In genomic region chr4:106613560-106613959, GRCm38 (mm10) we compare ENCODE assay signal across 11 mouse cellular contexts. TPM values are rescaled to one million over a fixed set of nuclear protein-coding genes. Genes with fewer than 3 reads are reported as not detected.
DNase-seq lines count a peak whose midpoint lies in the region; ATAC-seq lines count a peak whose summit lies in the region.
"Had no signal": no experiment of that assay in that cellular context is flagged by ENCODE, and none has a peak within 500 bp of the region (broad histone marks: within the 10 kb centered on the region; RNA-seq: fewer than 3 reads in every experiment).

No protein-coding gene starts in this region.

- ATAC-seq in liver, embryonic 13.5 days (ENCODE audit: low read depth): peak; percentile 77
- ATAC-seq in kidney, embryonic 14.5 days (ENCODE audit: low FRiP score, low TSS enrichment): no peak
- ATAC-seq: inflammation-experienced regulatory T-cells, adult 6 months had no signal

- H3K4me2 ChIP-seq in liver, embryonic 13.5 days: peak overlapping the region; percentile 62
- H3K4me2 ChIP-seq in kidney, embryonic 14.5 days (replicated peaks; ENCODE audit: low read depth, low read length): no peak overlapping the region

- no peaks in the 10 kb centered on the region for H3K9me3 ChIP-seq in liver, embryonic 13.5 days (replicated peaks)
- H3K9me3 ChIP-seq in kidney, embryonic 14.5 days (ENCODE audit: control insufficient read depth, low read length): no peaks in the 10 kb centered on the region

- WGBS in liver, embryonic 13.5 days (ENCODE audit: insufficient replicate concordance): 30% methylated on average over 3 of the region's 3 CpGs
- 80% methylated on average over 3 of the region's 3 CpGs for WGBS in kidney, embryonic 14.5 days

- H3K27me3 ChIP-seq in liver, embryonic 13.5 days: peaks cover 37% of the 10 kb centered on the region
- no peaks in the 10 kb centered on the region for H3K27me3 ChIP-seq in kidney, embryonic 14.5 days (ENCODE audit: control insufficient read depth, insufficient read depth, low read length)

- peak overlapping the region; percentile 59 for H3K9ac ChIP-seq in liver, embryonic 13.5 days
- H3K9ac ChIP-seq in kidney, embryonic 14.5 days (ENCODE audit: low read depth, low read length): no peak overlapping the region

- peak; percentile 48 for DNase-seq in right cerebral cortex, adult 18-20 months
- DNase-seq in right cerebral cortex, postnatal 10 days (ENCODE audit: low spot score in 2 of 2): no peak
- DNase-seq in adrenal gland, adult 2 months: peak; percentile 85
- peak; percentile 80 for DNase-seq in liver, embryonic 13.5 days
- peak; percentile 61 for DNase-seq in yolk sac, embryonic 10.5 days (ENCODE audit: low spot score)
- no peak for DNase-seq in urinary bladder, postnatal 4 days (ENCODE audit: low spot score in 2 of 2)

- peak overlapping the region; percentile 87 for H3K27ac ChIP-seq in liver, embryonic 13.5 days
- H3K27ac ChIP-seq in kidney, embryonic 14.5 days (ENCODE audit: low read depth, low read length): no peak overlapping the region

- no peaks in the 10 kb centered on the region for H3K36me3 ChIP-seq in liver, embryonic 13.5 days
- no peaks in the 10 kb centered on the region for H3K36me3 ChIP-seq in kidney, embryonic 14.5 days (ENCODE audit: control insufficient read depth, insufficient read depth, low read length)

- H3K4me1 ChIP-seq in liver, embryonic 13.5 days (replicated peaks): peaks cover 44% of the 10 kb centered on the region
- peaks cover 6% of the 10 kb centered on the region; the same call in 1 of the 2 replicates for H3K4me1 ChIP-seq in kidney, embryonic 14.5 days (ENCODE audit: control insufficient read depth, insufficient read depth, low read length)

- H3K4me3 ChIP-seq in liver, embryonic 13.5 days (replicated peaks): peak overlapping the region; percentile 18
- H3K4me3 ChIP-seq in kidney, embryonic 14.5 days (ENCODE audit: low read length): no peak overlapping the region

RNA-seq across cellular contexts. Expression of gene Lexm, which starts 3.5 kb away (rescaled TPM):
- total RNA-seq in adrenal gland, adult 2 months (2021): not detected
- polyA plus RNA-seq in adrenal gland, adult 2 months (2012; rRNA removed): not detected in 2 replicates
- 0.24 and 0.30 TPM in 2 replicates for polyA plus RNA-seq in liver, embryonic 13.5 days (2015; fragmentation: Nextera tagmentation; extraction: Ambion mirVana)
- polyA plus RNA-seq in kidney, embryonic 14.5 days (2014; fragmentation: Nextera tagmentation; extraction: Ambion mirVana): not detected in 2 replicates
- total RNA-seq: adrenal gland, adult 18-20 months; gastrocnemius, postnatal 4 days; megakaryocyte-erythroid progenitor cell, adult 5-6 weeks had no signal

RNA-seq across cellular contexts. Expression of gene Ttc22, which starts 8.7 kb away (rescaled TPM):
- under 1 TPM in 1 of 2 experiments, not detected in 1; 0.12 TPM for total RNA-seq in adrenal gland, adult 2 months (2021)
- polyA plus RNA-seq in adrenal gland, adult 2 months (2012; rRNA removed): 0.04 TPM in 1 of 2 replicates, not detected in the other
- 0.03 and 0.06 TPM in 2 replicates for polyA plus RNA-seq in liver, embryonic 13.5 days (2015; fragmentation: Nextera tagmentation; extraction: Ambion mirVana)
- polyA plus RNA-seq in kidney, embryonic 14.5 days (2014; fragmentation: Nextera tagmentation; extraction: Ambion mirVana): 4.6 and 5.7 TPM in 2 replicates
- total RNA-seq: megakaryocyte-erythroid progenitor cell, adult 5-6 weeks had no signal
- polyA plus RNA-seq: inflammation-experienced regulatory T-cells, adult 6 months had no signal

RNA-seq across cellular contexts. Expression of gene Pars2, which starts 37.3 kb away (rescaled TPM):
- total RNA-seq in adrenal gland, adult 2 months (2021): 1 to 10 TPM; 3.6 to 8.9 TPM
- 5.2 and 10.3 TPM in 2 replicates for polyA plus RNA-seq in adrenal gland, adult 2 months (2012; rRNA removed)
- polyA plus RNA-seq in liver, embryonic 13.5 days (2015; fragmentation: Nextera tagmentation; extraction: Ambion mirVana): 5.4 and 6.7 TPM in 2 replicates
- polyA plus RNA-seq in kidney, embryonic 14.5 days (2014; fragmentation: Nextera tagmentation; extraction: Ambion mirVana): 10.9 and 14.0 TPM in 2 replicates

RNA-seq across cellular contexts. Expression of gene Dhcr24, which starts 52.7 kb away (rescaled TPM):
- total RNA-seq in adrenal gland, adult 2 months (2021): 100 to 1,000 TPM in 1 of 2 experiments, 10 to 100 TPM in 1; 86.6 to 366 TPM
- 253 and 508 TPM in 2 replicates for polyA plus RNA-seq in adrenal gland, adult 2 months (2012; rRNA removed)
- 5.4 and 6.5 TPM in 2 replicates for polyA plus RNA-seq in liver, embryonic 13.5 days (2015; fragmentation: Nextera tagmentation; extraction: Ambion mirVana)
- polyA plus RNA-seq in kidney, embryonic 14.5 days (2014; fragmentation: Nextera tagmentation; extraction: Ambion mirVana): 21.4 and 29.5 TPM in 2 replicates

Comparison
In these comparisons a context has a peak if more than half of its experiments do, and no peak if none do; other contexts are left out.
1. DNase-seq: peak in right cerebral cortex, adult 18-20 months (single experiment), adrenal gland, adult 2 months (single experiment), liver, embryonic 13.5 days (single experiment) and yolk sac, embryonic 10.5 days (single experiment); none in right cerebral cortex, postnatal 10 days (0 of 2) and urinary bladder, postnatal 4 days (0 of 2).